Mouse (Mus musculus): Measurements from ENCODE around the gene Ddah2.

Ddah2 gene

GRCm38 (mm10) chr17:35076507-35077176 is 17.8 kb downstream of the Ddah2 start, which contains the start of gene Ly6g6e:
Gene Ly6g6e (plus strand): TSS chr17:35076902.
- in situ Hi-C loops (cut with MboI, MseI), result no loop called here

GRCm38 (mm10) chr17:35077285-35077684 is 18.4 kb downstream of the Ddah2 start:
- in situ Hi-C loops (cut with MboI, MseI), result no loop called here

GRCm38 (mm10) chr17:35077786-35078233 is 19.0 kb downstream of the Ddah2 start, which contains the start of gene Ly6g6d:
Gene Ly6g6d (minus strand): TSS chr17:35078065.
- in situ Hi-C loops (cut with MboI, MseI), result no loop called here

DNA sequence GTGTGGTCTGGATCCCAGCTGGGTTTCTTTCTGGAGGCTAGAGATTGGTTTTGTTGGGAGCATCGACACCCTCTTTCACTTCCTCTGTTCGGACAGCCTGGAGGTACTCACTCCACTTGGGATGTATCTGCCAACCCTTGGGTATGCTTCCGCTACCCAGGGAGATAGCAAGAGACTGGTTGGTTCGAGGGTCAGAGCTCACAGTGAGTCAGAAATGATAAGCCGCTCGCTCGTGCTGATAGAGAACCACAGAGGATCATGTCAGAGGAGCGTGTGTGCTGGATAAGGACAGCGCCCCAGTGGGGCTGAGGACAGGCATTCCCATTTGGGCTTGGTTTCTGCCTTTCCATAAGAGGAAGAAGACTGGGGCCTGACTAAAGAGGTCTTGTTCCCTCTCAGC is 20.9 kb downstream of the Ddah2 start:
- in situ Hi-C loops (cut with MboI, MseI), result no loop called here

GRCm38 (mm10) chr17:35080248-35080647 is 21.4 kb downstream of the Ddah2 start:
- in situ Hi-C loops (cut with MboI, MseI), result no loop called here

- in situ Hi-C loops (cut with MboI, MseI), result no loop called here
Measured at GRCm38 (mm10) chr17:35080710-35081109, 21.9 kb downstream of the Ddah2 start.

DNA sequence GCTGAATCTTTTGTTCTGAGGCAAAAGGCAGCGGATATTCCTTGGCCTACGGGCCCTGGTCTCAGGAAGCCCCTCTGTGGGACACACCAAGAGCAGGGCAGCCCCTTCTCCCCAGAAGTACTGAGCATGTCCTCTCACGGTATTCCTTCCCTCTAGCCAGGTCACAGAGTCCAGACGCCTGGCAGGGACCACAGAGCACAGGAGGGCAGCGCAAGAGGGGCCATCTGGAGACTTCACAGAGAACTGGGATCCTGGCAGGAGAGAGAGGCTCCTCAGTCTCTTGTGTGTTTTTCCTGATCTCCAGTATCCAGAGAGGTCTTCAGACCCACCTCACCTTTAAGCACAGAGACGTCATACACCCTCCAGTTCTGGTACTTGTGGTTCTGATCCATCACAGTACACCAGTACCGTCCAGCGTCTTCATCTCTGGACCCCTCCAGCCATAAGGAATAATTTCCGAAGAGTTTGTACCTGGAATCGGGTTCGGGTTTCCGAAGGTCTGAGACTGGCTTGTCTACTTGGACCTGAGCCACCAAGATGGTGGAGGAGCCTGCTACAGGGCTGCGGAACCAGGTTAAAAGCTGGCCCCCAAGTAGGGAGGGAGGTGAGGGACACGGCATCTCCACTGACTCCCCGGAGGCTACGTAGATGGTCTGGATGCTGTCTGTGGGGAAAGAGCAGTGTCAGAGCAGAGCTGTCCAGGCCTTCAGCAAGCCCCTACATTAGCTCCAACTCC is 24.2 kb downstream of the Ddah2 start:
- in situ Hi-C loops (cut with MboI, MseI), result no loop called here

DNA sequence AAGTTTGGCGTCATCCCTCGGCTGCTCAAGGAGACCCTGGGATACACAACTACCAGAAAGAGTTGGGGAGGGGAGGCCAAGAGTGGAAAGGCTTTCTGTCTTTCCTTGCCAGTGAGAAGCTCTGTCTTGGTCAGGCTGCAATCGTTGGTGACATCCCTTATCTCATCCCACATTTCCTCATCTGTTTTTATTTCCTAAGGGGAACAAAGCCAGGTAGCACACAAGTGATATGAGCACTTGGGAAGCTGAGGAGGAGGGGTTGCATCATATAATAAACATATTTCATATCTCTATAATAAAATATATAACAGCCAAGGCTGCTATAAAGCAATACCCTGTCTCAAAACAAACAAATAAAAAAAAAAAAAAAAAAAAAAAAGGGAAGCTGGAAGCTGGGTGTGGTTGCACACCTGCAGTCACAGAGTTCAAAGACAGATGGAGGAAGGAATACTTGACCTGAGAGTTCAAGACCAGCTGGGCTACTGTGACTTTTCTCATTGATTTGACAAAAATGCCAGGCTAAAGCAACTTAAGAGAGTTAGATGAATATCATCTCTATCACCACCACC is 25.2 kb downstream of the Ddah2 start:
- in situ Hi-C loops (cut with MboI, MseI), result no loop called here

DNA sequence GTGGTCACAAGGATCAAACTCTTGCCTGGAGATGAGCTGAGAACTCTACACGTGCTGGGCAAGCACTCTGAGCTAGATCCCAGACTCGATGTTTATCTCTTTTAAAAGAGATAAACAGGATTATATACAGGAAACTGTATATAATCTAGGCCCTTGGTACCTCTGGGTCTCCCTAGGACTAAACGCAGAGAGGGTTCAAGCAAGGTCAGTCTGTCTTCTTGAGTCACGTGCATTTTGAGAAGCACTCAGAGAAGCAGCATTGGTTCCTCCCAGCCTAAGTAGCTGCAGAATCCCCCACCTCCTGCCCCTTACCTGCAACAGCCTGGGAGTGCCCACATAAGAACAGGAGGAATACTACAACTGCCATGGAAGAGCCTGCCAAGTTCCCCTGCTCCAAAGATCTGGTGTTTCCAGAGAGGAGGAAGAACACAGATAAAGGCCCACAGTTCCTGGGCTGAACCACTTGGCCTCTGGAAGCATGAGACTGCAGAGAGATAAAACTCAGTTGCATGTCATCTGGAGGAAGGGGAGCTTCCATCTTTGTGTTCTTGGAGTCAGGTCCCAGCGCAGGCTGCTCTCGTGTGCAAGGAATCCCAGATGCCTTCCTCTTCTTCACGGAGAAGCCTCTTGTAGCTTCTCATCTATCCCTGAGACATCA is 26.5 kb downstream of the Ddah2 start, which contains the start of gene Ly6g6f:
Gene Ly6g6f (minus strand): TSS at position 403 of the 658 bp plus-strand sequence.
- in situ Hi-C loops (cut with MboI, MseI), result no loop called here

DNA sequence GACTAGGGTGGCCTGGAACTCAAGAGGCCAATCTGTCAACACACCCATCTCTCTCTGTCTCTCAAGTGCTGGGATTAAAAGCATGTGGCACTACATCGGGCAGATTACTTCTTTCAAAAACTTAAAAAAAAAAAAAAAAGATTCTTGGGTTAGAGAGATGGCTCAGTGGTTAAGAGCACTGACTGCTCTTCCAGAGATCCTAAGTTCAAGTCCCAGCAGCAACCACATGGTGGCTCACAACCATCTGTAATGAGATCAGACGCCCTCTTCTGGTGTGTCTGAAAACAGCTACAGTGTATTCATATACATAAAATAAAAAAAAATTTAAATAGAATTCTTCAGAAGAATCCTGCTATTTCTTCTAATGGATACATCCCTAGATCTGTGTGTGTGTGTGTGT is 29.3 kb downstream of the Ddah2 start:
- in situ Hi-C loops (cut with MboI, MseI), result no loop called here

DNA sequence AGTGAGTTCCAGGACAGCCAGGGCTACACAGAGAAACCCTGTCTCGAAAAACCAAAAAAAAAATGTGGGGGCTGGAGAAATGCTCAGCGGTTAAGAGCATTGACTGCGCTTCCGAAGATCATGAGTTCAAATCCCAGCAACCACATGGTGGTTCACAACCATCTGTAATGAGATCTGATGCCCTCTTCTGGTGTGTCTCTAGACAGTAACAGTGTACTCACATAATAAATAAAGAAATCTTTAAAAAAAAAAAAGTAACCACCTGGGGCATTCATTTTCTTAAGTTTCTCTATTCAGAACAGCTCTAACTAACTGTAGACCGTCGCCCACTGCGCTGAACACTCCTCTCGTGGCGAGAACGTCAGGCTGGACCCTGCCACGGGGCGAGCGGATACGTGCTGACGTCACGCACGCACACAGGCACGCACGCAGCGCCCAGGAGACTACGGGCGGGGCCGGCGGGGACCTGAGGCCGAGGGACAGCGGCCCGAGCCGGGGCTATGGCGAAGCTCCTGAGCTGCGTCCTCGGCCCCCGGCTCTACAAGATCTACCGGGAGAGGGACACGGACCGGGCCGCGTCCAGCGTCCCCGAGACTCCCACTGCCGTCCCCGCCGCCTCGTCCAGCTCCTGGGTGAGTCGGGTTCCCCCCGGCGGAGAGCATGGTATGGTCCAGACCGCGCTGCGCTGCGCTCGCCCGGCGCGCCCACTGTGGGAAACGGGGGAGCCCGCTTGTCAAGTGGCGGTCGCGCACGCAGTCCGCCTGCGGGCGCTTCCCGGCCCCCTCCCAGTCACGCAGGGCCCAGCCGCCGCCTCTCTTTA is 30.2 kb downstream of the Ddah2 start, which contains the start of gene Abhd16a:
Gene Abhd16a (plus strand): TSS at position 439 of the 820 bp plus-strand sequence.
- in situ Hi-C loops (cut with MboI, MseI), result no loop called here

- in situ Hi-C loops (cut with MboI, MseI), result no loop called here
Measured at GRCm38 (mm10) chr17:35090166-35090932, 31.5 kb downstream of the Ddah2 start.

- in situ Hi-C loops (cut with MboI, MseI), result no loop called here
Measured at GRCm38 (mm10) chr17:35092403-35093198, 33.8 kb downstream of the Ddah2 start.

DNA sequence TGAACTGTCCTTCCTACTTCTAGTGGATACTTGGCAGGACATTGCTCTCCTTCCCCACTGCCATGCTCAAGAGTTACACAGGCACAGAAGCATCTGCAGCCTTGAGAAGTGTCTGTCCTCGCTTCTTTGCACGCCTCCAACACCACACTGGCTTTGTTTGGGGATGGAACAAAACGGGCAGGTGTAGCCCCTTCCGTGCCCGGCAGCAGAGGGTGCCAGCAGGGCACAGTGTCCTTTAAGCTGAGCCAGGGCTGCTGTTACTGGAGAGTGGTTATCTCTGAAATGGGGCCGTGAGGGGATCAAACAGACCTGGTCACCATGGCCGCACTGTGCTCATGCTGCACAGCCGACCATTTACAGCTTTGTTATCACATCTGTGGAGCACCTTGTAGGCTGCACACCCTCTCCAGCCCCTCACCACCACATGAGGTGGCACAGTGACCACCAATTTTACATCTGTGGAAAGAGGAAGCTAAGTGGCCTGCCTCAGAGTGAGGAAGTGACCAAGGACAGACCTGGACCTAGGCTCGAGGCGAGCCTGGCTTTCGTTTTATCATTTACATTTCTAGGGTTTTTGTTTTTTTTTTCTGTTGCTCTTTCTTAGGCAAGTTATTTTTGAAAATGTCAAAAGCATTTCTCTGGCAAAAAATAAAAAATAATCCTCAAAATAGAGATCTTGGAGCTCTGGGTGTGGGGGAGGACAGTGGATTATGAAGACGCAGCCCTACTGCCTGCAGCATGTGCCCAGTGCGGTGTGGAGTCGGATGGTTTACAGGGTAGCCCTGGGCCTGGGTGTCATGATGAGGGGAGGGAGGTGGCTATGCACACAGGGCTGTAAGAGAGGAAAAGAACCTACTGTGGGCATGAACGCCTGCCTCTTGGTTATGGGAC is 35.9 kb downstream of the Ddah2 start:
- in situ Hi-C loops (cut with MboI, MseI), result no loop called here

GRCm38 (mm10) chr17:35096597-35096996 is 37.8 kb downstream of the Ddah2 start:
- in situ Hi-C loops (cut with MboI, MseI), result no loop called here

GRCm38 (mm10) chr17:35097164-35097655 is 38.4 kb downstream of the Ddah2 start:
- in situ Hi-C loops (cut with MboI, MseI), result no loop called here

DNA sequence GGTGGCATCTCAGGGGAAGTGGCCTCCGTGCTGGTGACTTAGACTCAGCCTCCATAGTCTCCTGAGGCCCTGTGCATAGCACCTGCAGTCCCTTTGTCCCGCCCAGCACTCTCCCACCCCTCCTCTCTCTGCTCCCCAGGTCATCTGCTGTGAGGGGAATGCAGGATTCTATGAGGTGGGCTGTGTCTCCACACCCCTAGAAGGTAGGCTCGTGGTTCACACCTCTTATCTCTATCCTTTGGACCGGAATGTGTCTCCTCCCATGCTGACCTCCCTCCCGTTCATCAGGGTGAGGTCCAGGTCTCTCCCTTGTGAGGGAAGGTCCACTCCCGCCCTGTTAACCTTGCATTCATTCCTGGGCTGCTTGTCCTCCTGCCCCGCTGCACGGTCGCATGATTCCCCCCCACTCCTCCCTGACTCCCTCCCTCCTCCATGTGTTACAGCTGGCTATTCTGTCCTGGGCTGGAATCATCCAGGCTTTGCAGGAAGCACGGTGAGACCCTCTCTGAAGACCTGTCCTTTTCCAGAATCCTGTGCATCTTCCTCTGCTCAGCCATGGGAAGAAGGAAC is 41.4 kb downstream of the Ddah2 start:
- in situ Hi-C loops (cut with MboI, MseI), result no loop called here

GRCm38 (mm10) chr17:35101161-35101560 is 42.3 kb downstream of the Ddah2 start:
- in situ Hi-C loops (cut with MboI, MseI), result no loop called here

All from regulatory T cell (primary cell).